In genomic region chr15:88954368-88955072, GRCm38 (mm10) we compare ENCODE assay signal across 8 mouse cellular contexts. TPM values are rescaled to one million over a fixed set of nuclear protein-coding genes. Genes with fewer than 3 reads are reported as not detected.
DNase-seq lines count a peak whose midpoint lies in the region; ATAC-seq and TF ChIP-seq lines count a peak whose summit lies in the region.

Gene Ttll8, minus strand, starts transcription at chr15:88954418.

- H3K9me3 ChIP-seq in heart, embryonic 16.5 days (replicated peaks; ENCODE audit: control insufficient read depth, low read length): no peaks in the 10 kb centered on the region
- H3K9me3 ChIP-seq in limb, embryonic 10.5 days (replicated peaks): no peaks in the 10 kb centered on the region
- no peaks in the 10 kb centered on the region for H3K9me3 ChIP-seq in midbrain, embryonic 11.5 days (ENCODE audit: control insufficient read depth, low read length)

- no peak within 1 kb of the TSS for H3K27ac ChIP-seq in cerebellum, adult 2 months (ENCODE audit: insufficient read depth, low read length)
- no peak within 1 kb of the TSS for H3K27ac ChIP-seq in heart, embryonic 16.5 days (ENCODE audit: low read length)
- 0 out of 2 replicates have a peak within 1 kb of the TSS, but pooled peaks have one; percentile 25 for H3K27ac ChIP-seq in limb, embryonic 10.5 days
- H3K27ac ChIP-seq in midbrain, embryonic 11.5 days (ENCODE audit: low read depth, low read length): no peak within 1 kb of the TSS

- peak within 1 kb of the TSS; percentile 78 for H3K4me2 ChIP-seq in heart, embryonic 16.5 days (ENCODE audit: low read depth, low read length)
- H3K4me2 ChIP-seq in midbrain, embryonic 11.5 days: peak within 1 kb of the TSS; percentile 84

- no peak for TF ChIP-seq CTCF in cerebellum, adult 2 months (IDR thresholded peaks at IDR 0.05; ENCODE audit: borderline replicate concordance, insufficient read depth, low read depth, low read length)

- peaks cover 2% of the 10 kb centered on the region for H3K27me3 ChIP-seq in cerebellum, adult 2 months (ENCODE audit: control insufficient read depth, insufficient read depth, low read length)
- H3K27me3 ChIP-seq in heart, embryonic 16.5 days (ENCODE audit: control insufficient read depth, insufficient read depth, low read length): peaks cover 23% of the 10 kb centered on the region
- H3K27me3 ChIP-seq in limb, embryonic 10.5 days (ENCODE audit: low read depth, poor library complexity, severe bottlenecking): peaks cover 49% of the 10 kb centered on the region
- peaks cover 15% of the 10 kb centered on the region for H3K27me3 ChIP-seq in midbrain, embryonic 11.5 days (ENCODE audit: control insufficient read depth, insufficient read depth, low read length)

- peak within 1 kb of the TSS; percentile 58 for H3K9ac ChIP-seq in heart, embryonic 16.5 days (ENCODE audit: low read length)
- peak within 1 kb of the TSS; percentile 72 for H3K9ac ChIP-seq in midbrain, embryonic 11.5 days (ENCODE audit: low read length)

- WGBS in cerebellum, adult 2 months: 6% methylated on average over 53 of the region's 53 CpGs
- 4% methylated on average over 53 of the region's 53 CpGs for WGBS in heart, embryonic 16.5 days
- 4% methylated on average over 53 of the region's 53 CpGs for WGBS in limb, embryonic 10.5 days
- WGBS in midbrain, embryonic 11.5 days: 2% methylated on average over 51 of the region's 53 CpGs

- ATAC-seq in heart, embryonic 16.5 days (replicated peaks; ENCODE audit: extremely low read depth, insufficient read depth, low FRiP score): no peak
- ATAC-seq in midbrain, embryonic 11.5 days (ENCODE audit: low FRiP score): peak; percentile 87

- H3K4me1 ChIP-seq in cerebellum, adult 2 months (ENCODE audit: control insufficient read depth, insufficient read depth, low read length): no peaks in the 10 kb centered on the region
- H3K4me1 ChIP-seq in heart, embryonic 16.5 days (ENCODE audit: control insufficient read depth, insufficient read depth, low read length): no peaks in the 10 kb centered on the region
- peaks cover 19% of the 10 kb centered on the region for H3K4me1 ChIP-seq in limb, embryonic 10.5 days
- H3K4me1 ChIP-seq in midbrain, embryonic 11.5 days (ENCODE audit: control insufficient read depth, insufficient read depth, low read length): peaks cover 6% of the 10 kb centered on the region

- peak within 1 kb of the TSS; percentile 12 for H3K4me3 ChIP-seq in cerebellum, adult 2 months (replicated peaks; ENCODE audit: insufficient read depth, low read depth, low read length)
- H3K4me3 ChIP-seq in heart, embryonic 16.5 days (ENCODE audit: low read length): peak within 1 kb of the TSS; percentile 48
- peak within 1 kb of the TSS; percentile 53 for H3K4me3 ChIP-seq in limb, embryonic 10.5 days
- peak within 1 kb of the TSS; percentile 39 for H3K4me3 ChIP-seq in midbrain, embryonic 11.5 days (ENCODE audit: low read depth, low read length)

- DNase-seq in cerebellum, adult 2 months: peak in 1 of 2 experiments; percentile 11
- DNase-seq in cerebellum, adult 9-11 months: no peak
- DNase-seq in adrenal gland, postnatal 25 days: peak; percentile 14
- peak; percentile 59 for DNase-seq in limb, embryonic 10.5 days (ENCODE audit: low spot score)
- DNase-seq in midbrain, embryonic 11.5 days (ENCODE audit: low spot score, missing footprints): peak; percentile 91
- no peak for DNase-seq in c-Kit-positive CD71-positive TER-119-positive erythroid progenitor cells, embryonic 14.5 days (ENCODE audit: low spot score)
- DNase-seq in ovary, postnatal 10 days (ENCODE audit: low spot score): no peak

- no peak for TF ChIP-seq POLR2A in cerebellum, adult 2 months (IDR thresholded peaks at IDR 0.05; ENCODE audit: borderline replicate concordance, insufficient read depth, low read length)

- H3K36me3 ChIP-seq in heart, embryonic 16.5 days (ENCODE audit: control insufficient read depth, insufficient read depth): no peaks in the 10 kb centered on the region
- no peaks in the 10 kb centered on the region for H3K36me3 ChIP-seq in limb, embryonic 10.5 days
- no peaks in the 10 kb centered on the region for H3K36me3 ChIP-seq in midbrain, embryonic 11.5 days (ENCODE audit: control insufficient read depth, insufficient read depth, low read length)

RNA-seq across cellular contexts. Expression of gene Ttll8, which starts in this region (rescaled TPM):
- polyA plus RNA-seq in cerebellum, adult 2 months (2012; rRNA removed): 1.4 and 1.6 TPM in 2 replicates
- total RNA-seq in adrenal gland, postnatal 25 days (2021): not detected in 2 replicates
- polyA plus RNA-seq in heart, embryonic 16.5 days (2015; fragmentation: Nextera tagmentation; extraction: Ambion mirVana): not detected in 2 replicates
- polyA plus RNA-seq in limb, embryonic 10.5 days (2016; fragmentation: Nextera tagmentation; extraction: Ambion mirVana): not detected in 2 replicates
- polyA plus RNA-seq in midbrain, embryonic 11.5 days (2014; fragmentation: Nextera tagmentation; extraction: Ambion mirVana): not detected in 2 replicates

Comparison
In these comparisons a context has a peak if more than half of its experiments do, and no peak if none do; other contexts are left out.
1. Peak in DNase-seq in adrenal gland, postnatal 25 days; RNA of the gene not detected or under 1 TPM.
2. Peak in DNase-seq, H3K4me3 ChIP-seq and H3K27ac ChIP-seq in limb, embryonic 10.5 days; RNA of the gene not detected or under 1 TPM.
3. Peak in DNase-seq, ATAC-seq, H3K4me3 ChIP-seq, H3K9ac ChIP-seq and H3K4me2 ChIP-seq in midbrain, embryonic 11.5 days; RNA of the gene not detected or under 1 TPM.